9 mouse cellular contexts compared by ENCODE assay signal in genomic region chr2:70852796-70853221, GRCm38 (mm10). TPM values are rescaled to one million over a fixed set of nuclear protein-coding genes. Genes with fewer than 3 reads are reported as not detected.
DNase-seq lines count a peak whose midpoint lies in the region; ATAC-seq and TF ChIP-seq lines count a peak whose summit lies in the region.
"Had no signal": no experiment of that assay in that cellular context is flagged by ENCODE, and none has a peak within 500 bp of the region (broad histone marks: within the 10 kb centered on the region; RNA-seq: fewer than 3 reads in every experiment).

No protein-coding gene starts in this region.

- no peak for TF ChIP-seq CTCF in kidney, adult 2 months (conservative IDR thresholded peaks at IDR 0.05; ENCODE audit: insufficient read depth, insufficient read length, low read depth, low read length)

- no peaks in the 10 kb centered on the region; the same call in 1 of the 2 replicates for H3K4me1 ChIP-seq in forebrain, embryonic 12.5 days
- H3K4me1 ChIP-seq in forebrain, embryonic 10.5 days = peaks cover 11% of the 10 kb centered on the region
- H3K4me1 ChIP-seq in neural tube, embryonic 12.5 days = no peaks in the 10 kb centered on the region
- no peaks in the 10 kb centered on the region for H3K4me1 ChIP-seq in kidney, adult 2 months (ENCODE audit: control insufficient read depth, insufficient read depth, low read length)

- no peak for TF ChIP-seq POLR2A in kidney, adult 2 months (IDR thresholded peaks at IDR 0.05; ENCODE audit: low read depth, low read length)

- no peak for ATAC-seq in forebrain, embryonic 12.5 days (ENCODE audit: low FRiP score)
- ATAC-seq in neural tube, embryonic 12.5 days (ENCODE audit: low FRiP score, low read depth) = no peak

- no peaks in the 10 kb centered on the region for H3K36me3 ChIP-seq in forebrain, embryonic 12.5 days (replicated peaks)
- no peaks in the 10 kb centered on the region for H3K36me3 ChIP-seq in forebrain, embryonic 10.5 days (replicated peaks)
- no peaks in the 10 kb centered on the region for H3K36me3 ChIP-seq in neural tube, embryonic 12.5 days
- no peaks in the 10 kb centered on the region for H3K36me3 ChIP-seq in kidney, adult 2 months (ENCODE audit: control insufficient read depth, insufficient read depth, low read length)

- H3K27me3 ChIP-seq in forebrain, embryonic 12.5 days = no peaks in the 10 kb centered on the region
- no peaks in the 10 kb centered on the region for H3K27me3 ChIP-seq in forebrain, embryonic 10.5 days (ENCODE audit: poor library complexity, severe bottlenecking)
- no peaks in the 10 kb centered on the region for H3K27me3 ChIP-seq in neural tube, embryonic 12.5 days (replicated peaks)
- H3K27me3 ChIP-seq in kidney, adult 2 months (replicated peaks; ENCODE audit: control insufficient read depth, insufficient read depth, low read length) = no peaks in the 10 kb centered on the region

- intact Hi-C loops in left cerebral cortex, postnatal 36 days (cut with DNase I) = no loop called here

- no peak overlapping the region for H3K27ac ChIP-seq in forebrain, embryonic 12.5 days
- no peak overlapping the region for H3K27ac ChIP-seq in forebrain, embryonic 10.5 days
- no peak overlapping the region for H3K27ac ChIP-seq in neural tube, embryonic 12.5 days
- no peak overlapping the region for H3K27ac ChIP-seq in kidney, adult 2 months (ENCODE audit: insufficient read depth, low read depth, low read length)

- H3K9me3 ChIP-seq in forebrain, embryonic 12.5 days = no peaks in the 10 kb centered on the region
- H3K9me3 ChIP-seq in forebrain, embryonic 10.5 days = no peaks in the 10 kb centered on the region
- no peaks in the 10 kb centered on the region for H3K9me3 ChIP-seq in neural tube, embryonic 12.5 days

- H3K4me2 ChIP-seq in forebrain, embryonic 12.5 days = peak overlapping the region; percentile 21; the same call in 1 of the 2 replicates
- peak overlapping the region; percentile 19 for H3K4me2 ChIP-seq in neural tube, embryonic 12.5 days (replicated peaks)

- no peak overlapping the region for H3K9ac ChIP-seq in forebrain, embryonic 12.5 days
- H3K9ac ChIP-seq in neural tube, embryonic 12.5 days = no peak overlapping the region

- H3K4me3 ChIP-seq in forebrain, embryonic 12.5 days (replicated peaks) = no peak overlapping the region
- H3K4me3 ChIP-seq in forebrain, embryonic 10.5 days = no peak overlapping the region
- H3K4me3 ChIP-seq in neural tube, embryonic 12.5 days = no peak overlapping the region
- H3K4me3 ChIP-seq in kidney, adult 2 months (ENCODE audit: insufficient read depth, low read depth, low read length) = no peak overlapping the region

- WGBS in forebrain, embryonic 12.5 days = 55% methylated on average over 11 of the region's 11 CpGs
- 66% methylated on average over 11 of the region's 11 CpGs for WGBS in forebrain, embryonic 10.5 days
- 45% methylated on average over 11 of the region's 11 CpGs for WGBS in neural tube, embryonic 12.5 days
- 46% methylated on average over 11 of the region's 11 CpGs for WGBS in kidney, adult 2 months

- no peak for DNase-seq in forebrain, embryonic 10.5 days (ENCODE audit: extremely low spot score, low spot score)
- DNase-seq in neural tube, embryonic 10.5 days (ENCODE audit: extremely low spot score, low spot score) = no peak
- DNase-seq in left cerebral cortex, postnatal 36 days (ENCODE audit: low spot score in 2 of 2) = peak; percentile 67 to 74
- no peak for DNase-seq in T-cell, adult 2 months (ENCODE audit: low spot score)
- DNase-seq in retina, embryonic 14.5 days (ENCODE audit: low spot score) = no peak
- no peak for DNase-seq in kidney, adult 2 months
- DNase-seq: adrenal gland, adult 2 months had no signal

RNA-seq across cellular contexts. Expression of gene Tlk1, which starts 27.3 kb away (rescaled TPM):
- polyA plus RNA-seq in forebrain, embryonic 12.5 days (2016; fragmentation: Nextera tagmentation; extraction: Ambion mirVana) = 31.4 and 40.0 TPM in 2 replicates
- polyA plus RNA-seq in forebrain, embryonic 10.5 days (2016; fragmentation: Nextera tagmentation; extraction: Ambion mirVana) = 27.2 and 31.1 TPM in 2 replicates
- polyA plus RNA-seq in neural tube, embryonic 12.5 days (2016; fragmentation: Nextera tagmentation; extraction: Ambion mirVana) = 36.1 and 36.3 TPM in 2 replicates
- 10 to 100 TPM; 82.7 to 94.7 TPM for total RNA-seq in left cerebral cortex, postnatal 36 days (2021)
- 11.0 and 13.9 TPM in 2 replicates for polyA plus RNA-seq in kidney, adult 2 months (2012; rRNA removed)

Comparison
In these comparisons a context has a peak if more than half of its experiments do, and no peak if none do; other contexts are left out.
1. DNase-seq: peak in left cerebral cortex, postnatal 36 days (2 of 2); none in forebrain, embryonic 10.5 days (single experiment), neural tube, embryonic 10.5 days (single experiment), T-cell, adult 2 months (single experiment), retina, embryonic 14.5 days (single experiment) and kidney, adult 2 months (single experiment).